ENCODE assay signal across 33 mouse cellular contexts in genomic region chr3:95520100-95520499, GRCm38 (mm10). TPM values are rescaled to one million over a fixed set of nuclear protein-coding genes. Genes with fewer than 3 reads are reported as not detected.
DNase-seq lines count a peak whose midpoint lies in the region; ATAC-seq and TF ChIP-seq lines count a peak whose summit lies in the region.
"Had no signal": no experiment of that assay in that cellular context is flagged by ENCODE, and none has a peak within 500 bp of the region (broad histone marks: within the 10 kb centered on the region; RNA-seq: fewer than 3 reads in every experiment).

No protein-coding gene starts in this region.

- H3K9me3 ChIP-seq in midbrain, embryonic 11.5 days (ENCODE audit: control insufficient read depth, low read length) = no peaks in the 10 kb centered on the region
- no peaks in the 10 kb centered on the region for H3K9me3 ChIP-seq in midbrain, embryonic 14.5 days (ENCODE audit: control insufficient read depth, low read length)
- no peaks in the 10 kb centered on the region for H3K9me3 ChIP-seq in liver, embryonic 15.5 days (replicated peaks)
- H3K9me3 ChIP-seq: limb, embryonic 12.5 days; midbrain, embryonic 15.5 days; neural tube, embryonic 15.5 days had no signal

- no peaks in the 10 kb centered on the region for H3K36me3 ChIP-seq in midbrain, embryonic 11.5 days (ENCODE audit: control insufficient read depth, insufficient read depth, low read length)
- no peaks in the 10 kb centered on the region for H3K36me3 ChIP-seq in midbrain, embryonic 14.5 days (ENCODE audit: control insufficient read depth, insufficient read depth, low read length)
- no peaks in the 10 kb centered on the region for H3K36me3 ChIP-seq in liver, embryonic 15.5 days (replicated peaks)
- H3K36me3 ChIP-seq: limb, embryonic 12.5 days; midbrain, embryonic 15.5 days; neural tube, embryonic 15.5 days had no signal

- no peak for ATAC-seq in midbrain, embryonic 11.5 days (ENCODE audit: low FRiP score)
- ATAC-seq in midbrain, embryonic 14.5 days (ENCODE audit: low FRiP score, low TSS enrichment) = no peak
- no peak for ATAC-seq in liver, embryonic 15.5 days (ENCODE audit: insufficient read depth)
- ATAC-seq: activated CD4-positive, CD25-positive, alpha-beta regulatory T cell, adult 4 months; forebrain, embryonic 16.5 days; inflammation-experienced regulatory T-cells, adult 6 months; lung, postnatal 0 days; midbrain, embryonic 15.5 days had no signal

- TF ChIP-seq POLR2A in cerebellum, adult 2 months (IDR thresholded peaks at IDR 0.05; ENCODE audit: borderline replicate concordance, insufficient read depth, low read length) = no peak

- 82% methylated on average over 3 of the region's 3 CpGs for WGBS in midbrain, embryonic 11.5 days
- WGBS in midbrain, embryonic 14.5 days = 85% methylated on average over 3 of the region's 3 CpGs
- 67% methylated on average over 3 of the region's 3 CpGs for WGBS in liver, embryonic 15.5 days (ENCODE audit: insufficient replicate concordance)
- 85% methylated on average over 3 of the region's 3 CpGs for WGBS in cerebellum, adult 2 months

- H3K27me3 ChIP-seq in midbrain, embryonic 11.5 days (ENCODE audit: control insufficient read depth, insufficient read depth, low read length) = no peaks in the 10 kb centered on the region
- H3K27me3 ChIP-seq in midbrain, embryonic 14.5 days (ENCODE audit: control insufficient read depth, insufficient read depth, low read length) = no peaks in the 10 kb centered on the region
- no peaks in the 10 kb centered on the region for H3K27me3 ChIP-seq in liver, embryonic 15.5 days
- no peaks in the 10 kb centered on the region for H3K27me3 ChIP-seq in cerebellum, adult 2 months (ENCODE audit: control insufficient read depth, insufficient read depth, low read length)
- H3K27me3 ChIP-seq: limb, embryonic 12.5 days; midbrain, embryonic 15.5 days; neural tube, embryonic 15.5 days had no signal

- no peak for TF ChIP-seq CTCF in cerebellum, adult 2 months (IDR thresholded peaks at IDR 0.05; ENCODE audit: borderline replicate concordance, insufficient read depth, low read depth, low read length)

- DNase-seq in midbrain, embryonic 11.5 days (ENCODE audit: low spot score, missing footprints) = peak; percentile 77
- DNase-seq in midbrain, embryonic 14.5 days = no peak
- no peak for DNase-seq in right cerebral cortex, postnatal 36 days (ENCODE audit: low spot score in 2 of 2)
- no peak for DNase-seq in cerebellum, adult 2 months
- DNase-seq: adrenal gland, adult 2 months; B cell, adult 2 months; cerebellum, adult 11-12 months; cerebellum, postnatal 10 days; heart, postnatal 4 days; kidney, adult 11 months; kidney, postnatal 14 days; layer of hippocampus, adult 9-11 months; lung, adult 18-20 months; lung, postnatal 4 days; right cerebral cortex, postnatal 25 days; spleen, adult 18-20 months; thymus, adult 2 months; thymus, postnatal 4 days had no signal

- no peak overlapping the region for H3K4me2 ChIP-seq in midbrain, embryonic 11.5 days
- H3K4me2 ChIP-seq in midbrain, embryonic 14.5 days (ENCODE audit: low read length) = no peak overlapping the region
- peak overlapping the region; percentile 18; the same call in 1 of the 2 replicates for H3K4me2 ChIP-seq in liver, embryonic 15.5 days
- H3K4me2 ChIP-seq: hindbrain, embryonic 14.5 days; limb, embryonic 12.5 days; midbrain, embryonic 15.5 days; neural tube, embryonic 15.5 days had no signal

- H3K4me3 ChIP-seq in midbrain, embryonic 11.5 days (ENCODE audit: low read depth, low read length) = no peak overlapping the region
- no peak overlapping the region for H3K4me3 ChIP-seq in midbrain, embryonic 14.5 days (replicated peaks; ENCODE audit: low read depth, low read length)
- no peak overlapping the region for H3K4me3 ChIP-seq in brown adipose tissue, adult 24 weeks (ENCODE audit: insufficient read depth, low read depth, low read length)
- H3K4me3 ChIP-seq in liver, embryonic 15.5 days (replicated peaks) = no peak overlapping the region
- H3K4me3 ChIP-seq in cerebellum, adult 2 months (replicated peaks; ENCODE audit: insufficient read depth, low read depth, low read length) = no peak overlapping the region
- H3K4me3 ChIP-seq: limb, embryonic 12.5 days; midbrain, embryonic 15.5 days; neural tube, embryonic 15.5 days had no signal

- no peaks in the 10 kb centered on the region for H3K4me1 ChIP-seq in midbrain, embryonic 11.5 days (ENCODE audit: control insufficient read depth, insufficient read depth, low read length)
- H3K4me1 ChIP-seq in midbrain, embryonic 14.5 days (ENCODE audit: control insufficient read depth, insufficient read depth, low read length) = no peaks in the 10 kb centered on the region
- H3K4me1 ChIP-seq in brown adipose tissue, adult 24 weeks (ENCODE audit: control insufficient read depth, insufficient read depth, insufficient read length, low read length) = no peaks in the 10 kb centered on the region
- peaks cover 90% of the 10 kb centered on the region for H3K4me1 ChIP-seq in liver, embryonic 15.5 days (replicated peaks)
- H3K4me1 ChIP-seq in cerebellum, adult 2 months (ENCODE audit: control insufficient read depth, insufficient read depth, low read length) = peaks cover 4% of the 10 kb centered on the region
- H3K4me1 ChIP-seq: midbrain, embryonic 15.5 days had no signal

- H3K27ac ChIP-seq in midbrain, embryonic 11.5 days (ENCODE audit: low read depth, low read length) = no peak overlapping the region
- H3K27ac ChIP-seq in midbrain, embryonic 14.5 days (replicated peaks; ENCODE audit: low read depth, low read length) = no peak overlapping the region
- H3K27ac ChIP-seq in brown adipose tissue, adult 24 weeks (replicated peaks; ENCODE audit: low read depth, low read length) = peak overlapping the region; percentile 53; the same call in 1 of the 2 replicates
- peak overlapping the region; percentile 88 for H3K27ac ChIP-seq in liver, embryonic 15.5 days (replicated peaks)
- no peak overlapping the region for H3K27ac ChIP-seq in cerebellum, adult 2 months (ENCODE audit: insufficient read depth, low read length)
- H3K27ac ChIP-seq: hindbrain, embryonic 14.5 days; limb, embryonic 12.5 days; midbrain, embryonic 15.5 days; neural tube, embryonic 15.5 days had no signal

- no peak overlapping the region for H3K9ac ChIP-seq in midbrain, embryonic 11.5 days (ENCODE audit: low read length)
- H3K9ac ChIP-seq in midbrain, embryonic 14.5 days (replicated peaks; ENCODE audit: low read length) = no peak overlapping the region
- peak overlapping the region; percentile 42; the same call in 1 of the 2 replicates for H3K9ac ChIP-seq in liver, embryonic 15.5 days
- H3K9ac ChIP-seq: hindbrain, embryonic 14.5 days; limb, embryonic 12.5 days; midbrain, embryonic 15.5 days; neural tube, embryonic 15.5 days had no signal

RNA-seq across cellular contexts. Expression of gene Ctss, which starts 6.5 kb away (rescaled TPM):
- 10.2 TPM in 2 replicates for polyA plus RNA-seq in midbrain, embryonic 11.5 days (2014; fragmentation: Nextera tagmentation; extraction: Ambion mirVana)
- 8.1 and 17.1 TPM in 2 replicates for polyA plus RNA-seq in midbrain, embryonic 14.5 days (2014; fragmentation: Nextera tagmentation; extraction: Ambion mirVana)
- polyA plus RNA-seq in brown adipose tissue, adult 24 weeks (2012; ENCODE audit: insufficient read depth, insufficient read length, missing spikeins) = 21.0 and 22.4 TPM in 2 replicates
- polyA plus RNA-seq in liver, embryonic 15.5 days (2015; fragmentation: Nextera tagmentation; extraction: Ambion mirVana) = 34.9 and 37.1 TPM in 2 replicates
- 39.2 and 43.0 TPM in 2 replicates for polyA plus RNA-seq in cerebellum, adult 2 months (2012; rRNA removed)

RNA-seq across cellular contexts. Expression of gene Ctsk, which starts 21.0 kb away (rescaled TPM):
- polyA plus RNA-seq in midbrain, embryonic 11.5 days (2014; fragmentation: Nextera tagmentation; extraction: Ambion mirVana) = 6.7 and 8.0 TPM in 2 replicates
- polyA plus RNA-seq in midbrain, embryonic 14.5 days (2014; fragmentation: Nextera tagmentation; extraction: Ambion mirVana) = 2.2 and 7.6 TPM in 2 replicates
- polyA plus RNA-seq in brown adipose tissue, adult 24 weeks (2012; ENCODE audit: insufficient read depth, insufficient read length, missing spikeins) = 7.5 and 12.3 TPM in 2 replicates
- 1.3 and 1.8 TPM in 2 replicates for polyA plus RNA-seq in liver, embryonic 15.5 days (2015; fragmentation: Nextera tagmentation; extraction: Ambion mirVana)
- polyA plus RNA-seq in cerebellum, adult 2 months (2012; rRNA removed) = 4.0 and 4.4 TPM in 2 replicates
- polyA plus RNA-seq: activated CD4-positive, CD25-positive, alpha-beta regulatory T cell, adult 4 months; erythroblast, embryonic 14.5 days had no signal

RNA-seq across cellular contexts. Expression of gene Hormad1, which starts 39.4 kb away (rescaled TPM):
- not detected in 2 replicates for polyA plus RNA-seq in midbrain, embryonic 11.5 days (2014; fragmentation: Nextera tagmentation; extraction: Ambion mirVana)
- polyA plus RNA-seq in midbrain, embryonic 14.5 days (2014; fragmentation: Nextera tagmentation; extraction: Ambion mirVana) = not detected in 2 replicates
- polyA plus RNA-seq in brown adipose tissue, adult 24 weeks (2012; ENCODE audit: insufficient read depth, insufficient read length, missing spikeins) = not detected in 2 replicates
- polyA plus RNA-seq in liver, embryonic 15.5 days (2015; fragmentation: Nextera tagmentation; extraction: Ambion mirVana) = not detected in 2 replicates
- not detected in 2 replicates for polyA plus RNA-seq in cerebellum, adult 2 months (2012; rRNA removed)
- polyA plus RNA-seq: activated CD4-positive, CD25-positive, alpha-beta regulatory T cell, adult 4 months; adrenal gland, adult 2 months; embryonic facial prominence, embryonic 14.5 days; erythroblast, embryonic 14.5 days; forebrain, embryonic 11.5 days; forebrain, embryonic 16.5 days; heart, embryonic 16.5 days; hindbrain, embryonic 14.5 days; inflammation-experienced regulatory T-cells, adult 6 months; kidney, embryonic 14.5 days; limb, embryonic 12.5 days; lung, postnatal 0 days; midbrain, embryonic 15.5 days; neural tube, embryonic 15.5 days; thymus, adult 2 months had no signal

Comparison
In these comparisons a context has a peak if more than half of its experiments do, and no peak if none do; other contexts are left out.
1. H3K27ac ChIP-seq: peak in brown adipose tissue, adult 24 weeks (single experiment) and liver, embryonic 15.5 days (single experiment); none in midbrain, embryonic 11.5 days (single experiment), midbrain, embryonic 14.5 days (single experiment) and cerebellum, adult 2 months (single experiment).